Mouse (Mus musculus) testis, adult 2 months (tissue): ENCODE measurements around the gene Zfp282. TPM values are rescaled to one million over a fixed set of nuclear protein-coding genes. Genes with fewer than 3 reads are reported as not detected.

Experiments used
- H3K27ac ChIP-seq: fragments of 200-500 bp; 2 replicates; pipeline ENCODE4 v1.5.1; 2012; ENCODE audit warnings: low read depth, low read length; ENCODE audit not compliant: control insufficient read depth, insufficient read depth
- H3K27me3 ChIP-seq: fragments of 200-500 bp; 2 replicates; pipeline ENCODE4 v1.6.1; 2012; ENCODE audit warnings: mild to moderate bottlenecking, low read length, moderate library complexity; ENCODE audit not compliant: control insufficient read depth, insufficient read depth
- H3K36me3 ChIP-seq: fragments of 200-500 bp; 2 replicates; pipeline ENCODE4 v1.6.1; 2012; ENCODE audit warnings: mild to moderate bottlenecking, low read length; ENCODE audit not compliant: control insufficient read depth, insufficient read depth
- H3K4me1 ChIP-seq: fragments of 200-500 bp; 2 replicates; pipeline ENCODE4 v1.6.1; 2012; ENCODE audit warnings: low read length; ENCODE audit not compliant: control insufficient read depth, insufficient read depth
- H3K4me3 ChIP-seq: fragments of 200-500 bp; 2 replicates; pipeline ENCODE4 v1.5.1; 2012; ENCODE audit warnings: low read depth, mild to moderate bottlenecking, low read length, moderate library complexity, mixed read lengths; ENCODE audit not compliant: control insufficient read depth
- CTCF ChIP-seq: fragments of 200-500 bp; IDR thresholded peaks from 2 replicates; pipeline ENCODE4 v1.5.1; 2012; ENCODE audit warnings: low read depth, mild to moderate bottlenecking, inconsistent platforms, low read length, moderate library complexity; ENCODE audit not compliant: control insufficient read depth, insufficient read depth, insufficient replicate concordance
- POLR2A ChIP-seq: fragments of 200-500 bp; IDR thresholded peaks from 2 replicates; pipeline ENCODE4 v1.6.1; 2012; ENCODE audit warnings: low read depth, mild to moderate bottlenecking, inconsistent platforms, low read length, moderate library complexity; ENCODE audit not compliant: control insufficient read depth
- polyA plus RNA-seq: library from polyadenylated mRNA; depleted of rRNA; stranded (reverse); fragments of >200 nt; gene quantifications from 2 replicates; pipeline ENCODE4 v1.2.3, GENCODE M21; 2012

Zfp282 gene
- polyA plus RNA-seq, 1 experiment: 1.2 TPM

DNA sequence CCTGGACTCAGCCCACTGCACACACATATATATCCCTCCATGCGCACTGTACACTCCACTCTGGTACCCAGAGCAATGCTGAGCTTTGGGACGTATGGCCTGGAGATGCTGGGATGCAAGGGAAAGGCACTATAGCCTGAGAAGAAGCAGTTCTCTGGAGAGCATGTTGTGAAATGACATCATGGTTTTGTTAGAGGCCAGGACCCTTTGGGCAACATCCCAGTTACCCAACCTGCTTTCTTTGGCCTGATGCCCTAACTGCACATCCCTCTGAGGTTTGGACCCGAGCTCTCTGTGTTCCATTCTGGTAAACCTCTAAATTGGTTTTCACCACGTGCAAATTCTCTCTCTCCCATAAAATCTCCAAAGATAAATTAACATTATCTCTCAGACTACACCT, 26.6 kb downstream of the Zfp282 start:
- Histone ChIP-seq H3K27me3 (no peaks in the 10 kb centered on the region), H3K36me3 (no peaks in the 10 kb centered on the region), H3K27ac (no peak overlapping the region), H3K4me3 (no peak overlapping the region), H3K4me1 (peaks cover 12% of the 10 kb centered on the region)
- no peak for TF ChIP-seq POLR2A

DNA sequence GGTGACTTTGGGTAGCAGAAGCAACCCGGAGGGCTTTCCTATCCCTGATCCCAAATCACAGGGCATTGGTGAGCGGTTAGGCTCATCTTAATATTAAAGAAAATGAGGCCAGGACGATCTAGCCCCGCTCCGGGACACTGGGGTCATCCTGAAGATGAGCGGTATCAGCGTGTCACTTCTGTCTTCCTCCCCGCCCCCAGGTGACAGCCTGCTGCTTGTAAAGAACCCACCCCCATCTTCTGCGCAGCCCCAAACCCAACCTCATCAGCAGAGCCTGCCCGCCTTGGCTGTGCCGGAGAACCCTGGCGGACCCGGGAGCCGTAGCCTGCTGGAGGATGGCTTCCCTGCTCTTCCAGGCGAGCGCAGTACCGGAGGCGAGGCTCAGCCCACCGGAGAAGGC, 27.4 kb downstream of the Zfp282 start:
- peaks cover 12% of the 10 kb centered on the region for H3K4me1 ChIP-seq
- H3K4me3 ChIP-seq: peak overlapping the region; percentile 70
- no peak for TF ChIP-seq CTCF
- no peak for TF ChIP-seq POLR2A
- no peaks in the 10 kb centered on the region for H3K27me3 ChIP-seq
- H3K27ac ChIP-seq: no peak overlapping the region
- no peaks in the 10 kb centered on the region for H3K36me3 ChIP-seq

DNA sequence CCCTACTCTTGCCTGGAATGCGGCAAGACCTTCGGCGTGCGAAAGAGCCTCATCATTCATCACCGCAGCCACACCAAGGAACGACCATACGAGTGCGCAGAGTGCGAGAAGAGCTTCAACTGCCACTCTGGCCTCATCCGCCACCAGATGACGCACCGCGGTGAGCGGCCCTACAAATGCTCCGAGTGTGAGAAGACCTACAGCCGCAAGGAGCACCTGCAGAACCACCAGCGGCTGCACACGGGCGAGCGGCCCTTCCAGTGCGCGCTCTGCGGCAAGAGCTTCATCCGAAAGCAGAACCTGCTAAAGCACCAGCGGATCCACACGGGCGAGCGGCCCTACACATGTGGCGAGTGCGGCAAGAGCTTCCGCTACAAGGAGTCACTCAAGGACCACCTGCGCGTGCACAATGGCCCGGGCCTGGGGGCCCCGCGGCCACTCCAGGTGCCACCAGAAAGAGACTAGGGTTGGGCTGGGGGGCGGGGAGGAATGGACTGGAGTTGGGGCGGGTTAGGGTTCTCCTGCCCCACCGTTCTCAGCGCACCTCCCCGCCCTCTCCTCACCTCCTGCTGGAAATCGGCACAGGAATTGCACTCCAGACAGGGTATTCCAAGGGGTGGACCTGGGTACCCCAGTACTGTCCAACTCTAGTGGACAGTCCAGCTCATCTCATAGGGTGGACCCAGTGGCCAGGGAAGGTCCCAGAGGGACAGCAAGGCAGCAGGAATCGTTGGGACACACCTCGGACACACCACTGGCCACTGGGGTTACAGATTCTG, 28.1 kb downstream of the Zfp282 start:
- TF ChIP-seq CTCF: no peak
- no peak for TF ChIP-seq POLR2A

DNA sequence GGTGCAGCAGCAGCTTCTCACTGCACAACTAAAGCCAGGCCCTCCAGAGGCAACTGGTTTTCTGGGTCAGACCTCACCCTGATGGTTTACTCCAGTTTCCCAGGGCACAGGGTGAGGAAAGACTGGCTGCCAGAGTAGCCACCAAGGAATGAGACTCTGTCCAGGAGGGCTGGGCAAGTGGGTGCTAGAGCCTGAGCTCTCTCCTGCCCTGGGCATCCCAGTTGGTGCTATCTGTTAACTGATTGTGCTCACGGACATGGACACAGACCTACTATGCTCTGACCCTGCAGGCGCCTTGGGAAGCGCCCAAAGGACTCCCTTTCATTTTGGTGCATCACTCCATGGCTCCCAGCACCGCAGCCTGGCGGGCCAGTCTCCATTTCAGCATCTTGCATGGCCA, 29.3 kb downstream of the Zfp282 start:
- Histone ChIP-seq H3K27ac (no peak overlapping the region), H3K4me1 (peaks cover 12% of the 10 kb centered on the region), H3K27me3 (no peaks in the 10 kb centered on the region), H3K4me3 (no peak overlapping the region), H3K36me3 (no peaks in the 10 kb centered on the region)
- TF ChIP-seq CTCF (no peak), POLR2A (no peak)

More for the DNA sequence above, 28.1 kb downstream of the Zfp282 start:
- peaks cover 12% of the 10 kb centered on the region for H3K4me1 ChIP-seq
- no peak overlapping the region for H3K27ac ChIP-seq
- peak overlapping the region; percentile 70 for H3K4me3 ChIP-seq
- no peaks in the 10 kb centered on the region for H3K27me3 ChIP-seq
- no peaks in the 10 kb centered on the region for H3K36me3 ChIP-seq

DNA sequence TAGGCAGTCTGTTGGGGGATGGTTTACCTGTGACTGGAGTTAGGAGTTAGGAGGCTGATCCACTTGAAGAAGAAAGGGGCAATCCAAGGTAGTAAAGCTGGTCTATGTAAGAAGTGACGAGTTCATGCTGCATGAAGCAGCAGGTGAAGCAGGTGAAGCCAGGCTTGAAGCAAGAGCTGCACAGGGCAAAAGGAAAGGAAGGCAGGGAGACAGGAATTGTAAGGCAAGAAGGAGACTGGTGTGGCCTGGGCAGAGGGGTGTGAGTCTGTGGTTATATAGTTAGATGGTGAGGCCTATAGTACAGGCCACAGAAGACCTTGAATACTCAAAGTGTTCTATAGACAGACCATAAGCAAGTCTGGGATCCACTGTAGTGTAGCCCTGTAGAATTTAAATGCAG, 32.0 kb downstream of the Zfp282 start:
- Histone ChIP-seq H3K36me3 (no peaks in the 10 kb centered on the region), H3K4me1 (peaks cover 12% of the 10 kb centered on the region), H3K27ac (no peak overlapping the region), H3K27me3 (no peaks in the 10 kb centered on the region), H3K4me3 (no peak overlapping the region)
- TF ChIP-seq POLR2A (no peak), CTCF (no peak)

DNA sequence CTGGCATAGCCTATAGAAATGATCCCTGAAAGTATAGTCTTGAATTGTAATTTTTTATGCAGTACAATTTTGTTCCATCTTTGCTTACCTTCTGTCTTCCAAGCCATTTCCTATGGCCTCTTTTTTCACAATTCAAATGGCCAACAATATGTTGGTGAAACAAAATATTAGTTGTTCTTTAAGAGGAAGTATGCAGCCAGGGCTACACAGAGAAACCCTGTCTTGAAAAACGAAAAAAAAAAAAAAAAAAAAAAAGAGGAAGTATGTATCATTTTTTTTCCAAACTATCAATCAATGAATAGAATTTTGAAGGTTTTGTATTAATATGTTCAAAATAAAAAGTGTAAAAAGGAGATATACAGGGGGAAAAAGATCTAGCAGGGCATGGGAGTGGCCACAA, 34.6 kb downstream of the Zfp282 start:
- TF ChIP-seq POLR2A (no peak), CTCF (no peak)
- H3K4me3 ChIP-seq: no peak overlapping the region
- H3K4me1 ChIP-seq: no peaks in the 10 kb centered on the region
- no peaks in the 10 kb centered on the region for H3K36me3 ChIP-seq
- H3K27ac ChIP-seq: no peak overlapping the region
- no peaks in the 10 kb centered on the region for H3K27me3 ChIP-seq

DNA sequence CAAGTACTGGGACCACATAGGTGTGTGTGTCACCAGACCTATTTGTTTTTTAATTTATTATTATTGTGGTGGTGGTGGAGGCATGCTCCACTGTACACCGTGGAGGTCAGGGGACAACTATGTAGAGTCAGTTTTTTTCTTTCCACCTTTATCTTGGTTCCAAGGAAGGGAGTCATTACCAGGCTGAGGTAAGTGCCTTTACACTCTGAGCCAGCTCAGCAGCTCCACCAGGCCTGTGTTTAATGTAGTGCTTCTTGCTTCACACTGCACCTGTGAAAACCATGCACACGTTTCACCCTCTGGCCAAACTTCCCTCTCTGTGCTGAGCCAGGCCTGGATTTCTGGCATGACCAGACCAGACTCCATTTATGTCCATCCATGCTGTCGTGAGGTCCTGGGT, 36.0 kb downstream of the Zfp282 start:
- Histone ChIP-seq H3K4me1 (no peaks in the 10 kb centered on the region), H3K36me3 (no peaks in the 10 kb centered on the region), H3K4me3 (no peak overlapping the region), H3K27me3 (no peaks in the 10 kb centered on the region), H3K27ac (no peak overlapping the region)
- TF ChIP-seq POLR2A (no peak), CTCF (no peak)
